Mouse (Mus musculus) brain, embryonic 14.5 days (tissue): ENCODE data around the gene 1700013F07Rik.

ENCODE experiments used
- CTCF ChIP-seq: fragments of 200-500 bp; IDR thresholded peaks from 2 replicates; pipeline ENCODE4 v1.5.1; 2012; ENCODE audit warnings: inconsistent platforms, mild to moderate bottlenecking, moderate library complexity, borderline replicate concordance; ENCODE audit not compliant: insufficient read depth, insufficient read length; ENCODE audit errors: extremely low read depth
- POLR2A ChIP-seq: fragments of 200-500 bp; IDR thresholded peaks from 2 replicates; pipeline ENCODE4 v1.6.1; 2012; ENCODE audit warnings: mild to moderate bottlenecking, inconsistent platforms, borderline replicate concordance; ENCODE audit not compliant: poor library complexity, insufficient read depth, insufficient read length, severe bottlenecking; ENCODE audit errors: extremely low read depth

DNA sequence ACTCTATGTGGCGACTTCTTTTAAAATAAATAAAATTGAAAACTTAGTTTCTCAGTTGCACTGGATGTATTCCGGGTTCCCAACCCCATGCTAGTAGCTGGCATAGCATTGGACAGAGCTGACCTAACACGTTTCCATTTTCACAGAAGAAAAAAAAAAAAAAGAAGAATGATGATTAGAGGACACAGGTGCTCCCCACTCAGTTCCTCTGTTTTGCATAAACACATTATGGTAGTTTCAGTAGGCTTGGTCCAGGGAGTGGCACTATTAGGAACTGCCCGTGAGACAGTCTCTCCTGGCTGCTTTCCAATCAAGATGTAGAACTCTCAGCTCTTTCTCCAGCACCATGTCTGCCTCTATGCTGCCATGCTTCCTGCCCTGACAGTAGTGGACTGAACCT, 50.6 kb downstream of the 1700013F07Rik start:
- TF ChIP-seq POLR2A (no peak), CTCF (no peak)
